Mouse (Mus musculus) lung, postnatal 25 days (tissue): ENCODE measurements around the gene Pnpla1.

Experiments
- DNase-seq: peaks from one replicate; pipeline ENCODE4 v3.0.0; 2022; ENCODE audit warnings: low spot score

Gene Pnpla1

DNA sequence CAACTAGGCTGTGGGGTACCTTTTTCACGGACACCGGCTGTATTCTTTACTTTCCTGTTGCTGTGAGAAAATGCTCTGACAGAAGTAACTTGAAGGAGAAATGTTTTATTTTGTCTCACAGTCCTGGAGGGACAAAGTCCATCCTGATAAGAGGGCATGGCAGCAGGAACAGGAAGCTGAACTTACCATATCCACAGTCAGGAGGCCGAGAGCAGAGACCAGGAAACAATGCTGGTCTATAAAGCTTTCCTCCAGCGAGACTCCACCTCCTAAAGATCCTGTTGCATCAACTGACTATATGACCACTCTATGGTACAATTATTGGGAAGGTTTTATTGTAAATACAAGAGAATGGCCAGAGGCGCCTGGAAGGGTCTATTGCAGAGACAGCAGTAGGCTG is 14.5 kb upstream of the Pnpla1 start:
- DNase-seq = no peak

DNA sequence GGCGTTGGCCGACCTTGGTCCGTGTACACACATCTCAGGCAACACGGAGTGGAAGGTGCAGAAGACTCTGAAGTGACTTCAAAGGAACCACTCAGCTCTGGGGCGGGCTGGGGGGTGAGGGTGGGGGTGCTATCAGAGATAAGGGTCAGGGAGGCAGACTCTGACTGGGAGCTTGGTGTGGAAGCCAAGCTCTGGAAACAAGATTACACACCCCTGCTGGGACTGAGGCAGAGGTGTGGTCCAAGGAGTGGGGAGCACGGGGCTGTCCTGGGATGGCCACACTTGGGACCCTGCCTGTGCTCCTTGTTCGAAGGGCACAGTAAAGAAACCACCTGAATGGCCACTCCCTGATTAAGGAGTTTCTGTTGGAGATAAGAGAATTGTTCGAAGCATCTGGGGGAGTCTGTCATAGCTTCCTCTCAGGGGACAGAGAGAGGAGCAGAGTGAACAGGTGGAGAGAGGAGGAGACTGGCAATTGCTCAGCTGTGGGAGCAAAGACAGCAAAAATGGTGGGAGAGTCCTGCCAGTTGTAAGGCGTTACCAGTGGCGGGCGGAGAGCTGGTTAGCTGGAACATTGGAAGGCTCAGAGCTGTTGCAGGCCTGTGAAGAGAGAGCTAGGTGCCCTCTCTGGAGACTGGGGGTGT is 11.1 kb upstream of the Pnpla1 start:
- DNase-seq = no peak

DNA sequence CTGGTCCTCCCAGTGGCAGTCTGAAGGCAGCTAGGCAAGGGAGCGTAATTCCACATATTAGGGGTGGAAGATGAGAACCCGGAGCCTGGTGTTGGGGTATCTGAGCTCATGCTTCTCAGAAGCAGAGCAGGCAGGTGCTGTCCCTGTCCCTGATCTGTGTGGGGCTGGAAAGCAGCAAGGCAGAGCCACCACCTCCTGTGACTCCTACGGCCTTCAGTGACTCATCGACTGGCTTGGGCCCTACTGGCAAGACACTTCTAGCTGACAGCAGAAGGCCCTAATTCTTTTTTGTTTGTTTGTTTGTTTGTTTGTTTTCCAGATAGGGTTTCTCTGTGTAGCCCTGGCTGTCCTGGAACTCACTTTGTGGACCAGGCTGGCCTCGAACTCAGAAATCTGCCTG is 7.7 kb upstream of the Pnpla1 start:
- no peak for DNase-seq

DNA sequence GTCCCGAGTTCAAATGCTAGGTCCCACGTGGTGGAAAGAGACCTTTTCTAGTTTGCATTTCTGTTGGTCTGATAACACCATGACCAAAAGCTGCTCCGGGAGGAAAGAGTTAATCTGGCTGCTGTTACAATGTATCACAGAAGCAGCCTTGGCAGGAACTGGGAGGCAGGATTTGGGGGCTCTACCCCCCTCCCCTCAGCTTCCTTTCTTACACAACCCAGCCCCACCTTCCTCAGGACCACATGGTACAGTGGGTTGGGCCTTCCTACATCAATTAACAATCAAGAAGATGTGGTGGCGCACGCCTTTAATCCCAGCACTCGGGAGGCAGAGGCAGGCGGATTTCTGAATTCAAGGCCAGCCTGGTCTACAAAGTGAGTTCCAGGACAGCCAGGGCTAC is 3.8 kb upstream of the Pnpla1 start:
- DNase-seq = no peak

DNA sequence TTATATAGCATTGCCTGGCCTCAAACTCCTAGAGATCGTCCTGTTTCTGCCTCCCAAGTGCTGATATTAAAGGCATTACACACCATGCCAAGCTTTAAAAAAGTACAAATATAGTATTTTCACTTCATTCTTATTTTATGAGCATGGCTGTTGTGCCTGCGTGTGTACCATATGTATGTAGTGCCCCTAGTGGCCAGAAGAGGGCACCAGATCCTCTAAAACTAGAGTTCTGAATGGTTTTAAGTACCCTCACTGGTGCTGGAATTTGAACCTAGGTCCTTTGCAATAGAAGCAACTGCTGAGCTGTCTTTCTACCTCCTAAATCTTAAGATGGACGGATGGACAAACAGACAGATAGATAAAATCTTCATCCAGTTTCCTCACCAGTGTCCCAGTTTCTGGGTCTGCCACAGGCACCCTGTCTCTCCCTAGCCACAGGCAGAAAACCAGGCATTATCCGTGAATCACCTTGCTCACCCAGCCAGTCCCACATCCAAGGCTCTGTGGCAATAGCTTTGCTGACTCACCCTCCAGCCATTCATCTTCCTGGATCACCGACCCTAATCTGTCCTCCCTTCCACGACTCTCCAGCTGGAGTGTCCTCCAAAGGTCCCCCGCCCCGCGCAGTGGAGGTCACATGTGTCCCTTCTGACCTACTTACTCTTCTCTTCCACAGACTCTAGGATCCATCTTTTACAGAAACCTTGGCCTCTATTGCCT is 2.9 kb upstream of the Pnpla1 start:
- peak; percentile 30 for DNase-seq

DNA sequence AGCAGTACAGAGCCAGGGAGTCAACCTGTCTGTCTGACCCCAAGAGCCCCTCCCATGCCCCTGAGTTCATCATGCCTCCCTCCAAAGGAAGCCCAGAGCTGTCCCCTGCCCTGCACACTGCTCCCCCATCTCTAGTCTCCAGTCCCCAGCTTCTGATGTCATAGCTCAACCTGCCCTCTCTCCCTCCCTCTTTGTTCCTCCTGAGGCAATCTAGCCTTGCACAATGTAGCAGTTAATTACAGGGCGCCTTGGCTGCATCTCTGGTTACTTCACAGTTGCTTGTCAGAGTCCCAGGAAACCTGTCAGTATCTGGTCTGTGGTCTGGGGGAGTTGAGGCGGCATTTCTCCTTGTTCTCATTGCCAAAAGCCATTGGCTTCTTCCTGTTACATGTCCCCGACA is 2.2 kb upstream of the Pnpla1 start:
- peak; percentile 25 for DNase-seq

DNA sequence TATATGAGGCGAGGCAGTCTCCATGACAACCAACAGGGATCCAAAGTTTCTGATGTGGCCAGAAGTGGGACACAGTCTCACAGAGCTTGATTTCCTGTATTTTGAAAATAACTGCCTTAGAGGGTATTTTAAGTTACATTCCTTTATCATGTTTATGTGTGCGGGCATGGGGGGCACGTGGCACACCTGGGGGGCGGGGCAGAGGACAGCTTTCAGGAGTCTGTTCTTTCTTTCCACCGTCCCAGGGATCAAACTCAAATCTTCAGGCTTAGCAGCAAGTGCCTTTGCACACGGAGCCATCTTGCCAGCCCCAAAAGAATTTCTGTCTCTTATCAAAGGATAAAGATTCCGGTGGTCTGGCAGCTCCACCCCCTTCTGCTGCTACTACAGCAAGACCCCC is 5.7 kb downstream of the Pnpla1 start:
- no peak for DNase-seq

DNA sequence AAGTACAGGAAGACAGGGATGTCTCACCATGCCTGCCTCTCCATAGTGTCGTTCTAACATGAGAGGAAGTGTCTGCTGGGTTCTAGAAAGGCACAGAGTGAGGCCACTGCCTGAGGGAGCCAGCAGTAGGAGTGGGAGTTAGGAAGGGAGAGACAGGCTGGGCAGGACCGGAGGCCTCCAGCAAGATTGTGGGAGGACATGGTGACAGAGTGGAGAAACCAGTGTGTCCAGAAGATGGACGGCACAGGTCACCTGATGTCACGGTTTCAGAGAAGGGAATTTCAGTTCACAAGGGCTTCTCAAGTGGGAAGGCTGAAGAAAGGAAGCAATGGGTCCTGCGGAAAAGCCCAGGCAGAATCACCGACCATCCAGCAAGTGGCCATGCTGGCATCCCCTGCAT is 6.3 kb downstream of the Pnpla1 start:
- DNase-seq = no peak

DNA sequence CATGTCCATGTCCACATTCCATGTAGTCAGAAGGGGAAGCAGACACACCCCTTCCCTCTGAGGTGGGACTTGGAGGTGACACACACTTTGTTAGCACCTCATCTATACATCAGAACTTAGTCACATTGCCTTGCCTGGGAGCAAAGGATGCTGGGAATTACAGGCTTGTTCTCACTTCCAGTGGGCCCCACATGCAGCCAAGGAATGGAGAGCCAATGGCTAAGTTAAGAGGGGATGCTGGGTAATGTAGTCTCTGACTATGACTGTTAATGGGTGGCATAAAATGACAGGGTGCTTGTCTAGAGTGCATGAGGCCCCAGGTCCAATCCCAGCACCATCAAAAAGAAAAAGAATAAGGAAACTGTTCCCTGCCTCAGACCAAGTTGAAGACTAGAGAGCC is 8.7 kb downstream of the Pnpla1 start:
- no peak for DNase-seq

DNA sequence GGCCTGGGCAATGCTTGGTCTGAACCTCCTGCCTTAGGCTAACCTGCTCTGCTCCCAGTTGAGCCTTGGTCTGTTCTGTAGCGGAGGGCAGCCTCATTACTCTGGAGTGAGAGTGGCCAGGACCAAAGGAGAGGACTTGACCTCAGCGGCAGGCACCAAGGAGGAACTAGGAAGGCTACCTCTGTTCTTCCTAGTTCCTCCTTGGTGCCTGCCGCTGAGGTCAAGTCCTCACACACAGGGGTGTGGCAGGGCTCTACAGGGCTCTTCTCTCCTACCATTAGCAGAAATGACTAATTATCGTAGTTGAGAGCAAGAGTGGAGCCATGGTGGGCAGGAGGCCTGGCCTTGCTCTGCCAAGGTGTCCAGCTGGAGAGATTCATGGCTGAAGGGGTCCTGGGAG is 9.2 kb downstream of the Pnpla1 start:
- DNase-seq = no peak

DNA sequence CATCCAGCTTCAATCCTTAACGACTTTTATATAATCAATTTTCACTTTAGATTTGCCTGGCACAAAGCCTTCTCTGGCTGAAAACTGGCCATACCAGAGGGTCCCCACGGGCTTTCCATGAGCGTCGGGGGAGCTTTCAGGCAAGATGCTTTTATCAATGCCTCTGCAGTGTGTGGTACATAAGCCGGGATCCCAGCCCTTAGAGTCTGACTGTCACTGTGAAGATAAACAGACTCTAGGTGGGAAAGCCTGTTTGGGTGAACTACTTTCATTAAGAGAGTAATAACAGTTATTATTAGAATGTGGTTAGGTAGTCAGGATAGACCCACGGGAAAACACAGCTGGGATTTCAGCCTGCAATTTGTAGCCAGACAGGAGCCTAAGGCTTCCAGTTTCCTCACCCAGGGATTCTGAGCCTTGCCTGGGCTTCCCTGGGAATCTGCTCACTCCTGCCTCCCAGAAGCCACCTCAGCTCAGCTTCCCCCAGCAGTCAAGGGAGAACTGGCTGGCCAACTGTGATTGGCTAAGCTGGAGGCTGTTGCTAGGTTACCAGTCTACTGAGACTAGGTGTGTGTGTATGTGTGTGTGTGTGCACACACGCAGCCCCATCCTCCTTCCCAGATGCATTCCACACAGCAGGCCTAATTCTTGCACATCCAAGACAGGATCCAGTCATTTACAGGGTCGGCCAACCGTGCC is 11.3 kb downstream of the Pnpla1 start:
- DNase-seq = no peak

DNA sequence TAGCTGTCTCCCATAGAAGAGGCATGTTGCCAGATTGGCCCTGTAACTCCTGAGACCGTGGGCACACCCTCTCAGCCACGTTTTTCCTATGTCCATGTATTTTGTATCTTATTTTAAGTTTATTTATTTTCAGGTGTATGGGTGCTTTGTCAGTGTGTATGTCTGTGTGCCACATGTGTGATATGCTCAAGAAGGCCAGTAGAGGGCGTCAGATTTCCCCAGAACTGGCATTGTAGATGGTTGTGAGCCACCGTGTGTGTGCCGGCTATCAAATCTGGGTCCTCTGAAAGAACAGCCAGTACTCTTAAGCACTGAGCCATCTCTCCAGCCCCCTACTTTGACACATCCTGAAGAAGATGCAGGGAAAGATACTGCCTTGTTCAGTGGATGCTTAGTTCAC is 12.2 kb downstream of the Pnpla1 start:
- DNase-seq = no peak

DNA sequence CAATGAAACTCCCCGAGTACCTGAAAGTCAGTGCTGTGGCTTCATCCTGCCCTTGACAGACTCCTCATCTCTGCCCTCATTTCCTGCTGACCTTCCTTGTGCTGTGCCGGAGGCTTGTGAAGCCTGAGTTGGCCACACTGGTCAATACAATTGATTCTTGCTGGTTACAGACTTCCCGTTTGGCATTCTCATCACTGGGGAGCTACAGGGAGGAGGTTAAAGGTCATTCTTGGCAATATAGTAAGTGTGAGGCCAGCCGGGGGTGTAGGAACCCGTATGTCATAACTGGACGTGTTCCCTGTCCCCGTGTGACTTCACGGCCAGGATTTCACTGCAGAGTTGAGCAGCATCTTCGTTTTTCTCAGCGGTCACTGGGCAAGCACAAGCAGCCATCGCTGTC is 13.6 kb downstream of the Pnpla1 start:
- DNase-seq = no peak

DNA sequence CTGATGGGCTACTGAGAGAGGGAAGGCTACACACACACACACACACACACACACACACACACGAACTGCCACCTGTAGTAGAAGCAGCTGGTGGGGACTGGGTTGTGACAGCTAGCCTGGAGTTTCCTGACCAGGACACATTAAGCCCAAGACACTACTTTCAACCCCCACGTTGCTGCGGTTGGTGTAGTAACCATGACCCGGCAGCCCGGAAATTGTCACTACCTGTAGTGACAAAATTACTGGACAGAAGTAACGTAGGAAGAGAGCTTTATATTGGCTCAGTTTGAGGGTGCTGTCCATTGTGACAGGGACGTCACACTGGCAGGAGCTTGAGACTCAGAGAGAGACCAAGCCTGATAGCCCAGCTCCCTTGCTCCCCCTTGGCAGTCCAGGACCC is 14.1 kb downstream of the Pnpla1 start:
- no peak for DNase-seq

DNA sequence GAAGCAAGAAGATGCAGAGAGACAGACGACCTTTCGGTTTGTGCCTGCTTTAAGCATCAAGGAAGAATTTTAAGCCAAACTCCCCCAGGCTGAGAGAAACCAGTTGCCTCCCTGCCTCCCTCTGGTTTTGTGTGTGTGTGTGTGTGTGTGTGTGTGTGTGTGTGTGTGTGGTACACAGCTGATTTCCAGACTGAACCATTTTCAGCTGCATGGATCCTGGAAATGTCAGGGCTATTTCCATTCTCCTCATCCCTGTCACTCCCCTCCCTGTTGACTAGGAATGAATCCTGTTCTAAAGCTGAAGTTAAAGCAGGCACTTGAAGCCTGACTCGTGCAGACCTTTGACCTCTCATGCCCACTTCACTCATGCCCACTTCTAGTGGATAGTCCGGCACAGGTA is 16.0 kb downstream of the Pnpla1 start:
- DNase-seq = no peak

DNA sequence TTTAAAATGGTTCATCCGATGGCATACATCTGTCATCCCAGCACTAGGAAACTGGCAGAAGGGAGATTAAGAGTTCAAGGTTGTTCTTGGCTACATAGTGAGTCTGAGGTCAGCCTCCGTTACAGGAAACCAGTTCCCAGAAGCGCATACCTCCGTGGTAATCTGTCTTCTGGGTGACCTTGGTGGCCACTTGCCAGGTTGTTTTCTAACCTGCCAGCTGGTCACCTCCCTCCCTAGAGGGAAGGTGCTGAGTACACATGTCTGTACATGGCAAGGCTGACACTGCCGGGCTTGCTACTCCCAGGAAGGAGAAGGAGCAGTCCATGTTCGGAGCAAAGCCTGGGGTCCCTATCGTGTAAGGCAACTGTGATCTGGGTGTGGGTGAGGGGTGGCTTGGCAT is 16.6 kb downstream of the Pnpla1 start:
- peak; percentile 29 for DNase-seq

DNA sequence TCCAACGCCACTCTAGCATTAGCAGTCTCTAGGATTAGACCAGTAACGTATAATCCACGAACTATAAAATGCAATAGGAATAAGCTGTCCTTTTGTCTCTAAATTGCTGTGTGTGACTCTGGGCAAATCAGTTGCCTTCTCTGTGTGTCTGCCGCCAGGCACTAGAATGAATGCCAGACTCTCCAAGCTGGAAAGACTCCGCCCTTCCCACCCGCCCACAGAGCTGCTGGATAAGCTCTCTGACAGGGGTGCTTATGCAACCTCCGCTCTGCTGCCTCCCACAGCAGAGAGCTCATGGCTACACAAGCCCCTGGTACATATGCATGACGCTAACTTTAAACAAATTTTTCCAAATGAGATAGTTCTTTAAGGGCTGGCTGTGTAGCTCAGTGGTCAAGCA is 17.1 kb downstream of the Pnpla1 start:
- DNase-seq = peak; percentile 72

DNA sequence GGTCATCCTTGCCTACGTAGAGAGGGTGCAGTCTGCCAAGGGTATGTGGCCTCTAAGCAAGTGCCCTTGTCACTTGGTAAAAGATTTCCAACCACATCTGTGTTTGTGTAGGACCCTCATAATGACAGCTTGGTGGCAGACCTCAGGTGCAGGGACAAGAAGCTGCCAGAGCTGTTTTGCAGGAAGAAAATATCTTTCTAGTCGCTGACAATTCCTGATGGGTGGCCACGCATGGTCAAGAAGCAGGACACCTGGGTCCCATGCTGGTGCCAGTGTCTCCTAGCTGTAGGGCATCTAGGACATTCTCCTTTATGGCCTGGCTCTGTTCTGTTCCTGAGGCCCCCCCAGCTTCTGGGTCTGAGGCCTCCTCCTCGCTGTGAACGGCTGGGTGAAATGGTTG is 18.1 kb downstream of the Pnpla1 start:
- no peak for DNase-seq

DNA sequence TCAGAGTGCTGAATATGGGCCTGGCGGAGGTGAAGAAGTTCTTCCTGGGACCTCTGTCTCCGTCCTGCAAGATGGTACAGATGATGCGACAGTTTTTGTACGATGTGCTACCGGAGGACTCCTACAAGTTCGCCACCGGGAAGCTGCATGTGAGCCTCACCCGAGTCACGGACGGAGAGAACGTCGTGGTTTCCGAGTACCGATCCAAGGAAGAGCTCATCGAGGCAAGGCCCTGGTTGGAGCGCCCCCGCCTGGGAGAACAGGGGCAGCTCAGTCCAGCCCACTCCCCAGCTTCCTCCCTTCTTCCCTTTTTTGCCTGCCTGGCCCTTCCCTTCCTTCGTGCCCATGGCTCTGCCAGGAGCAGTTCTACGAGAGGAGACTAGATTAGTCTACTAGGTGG is 18.6 kb downstream of the Pnpla1 start:
- DNase-seq = no peak

DNA sequence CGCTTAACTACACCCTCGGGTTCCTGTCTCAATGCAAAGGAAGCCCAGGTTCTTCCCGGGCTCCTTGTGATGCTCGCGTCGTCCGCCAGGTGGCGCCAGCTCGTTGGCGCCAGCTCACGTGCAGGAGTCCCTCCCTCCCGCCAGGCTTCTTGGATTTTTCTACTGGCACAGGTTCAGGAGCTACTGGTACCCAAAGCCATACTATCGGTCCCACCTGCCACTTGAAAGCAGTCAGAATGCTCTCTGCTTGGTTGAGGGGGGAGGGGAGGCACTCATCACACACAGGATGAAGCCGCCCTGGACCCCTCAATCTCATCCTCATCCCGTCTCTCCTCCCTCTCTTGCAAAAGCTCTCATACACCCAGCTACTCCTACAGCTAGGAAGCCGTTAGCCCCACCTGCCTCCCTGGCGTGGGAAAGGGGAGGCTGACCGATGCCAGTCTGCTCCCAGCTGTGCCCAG is 21.8 kb downstream of the Pnpla1 start:
- DNase-seq = peak; percentile 61

DNA sequence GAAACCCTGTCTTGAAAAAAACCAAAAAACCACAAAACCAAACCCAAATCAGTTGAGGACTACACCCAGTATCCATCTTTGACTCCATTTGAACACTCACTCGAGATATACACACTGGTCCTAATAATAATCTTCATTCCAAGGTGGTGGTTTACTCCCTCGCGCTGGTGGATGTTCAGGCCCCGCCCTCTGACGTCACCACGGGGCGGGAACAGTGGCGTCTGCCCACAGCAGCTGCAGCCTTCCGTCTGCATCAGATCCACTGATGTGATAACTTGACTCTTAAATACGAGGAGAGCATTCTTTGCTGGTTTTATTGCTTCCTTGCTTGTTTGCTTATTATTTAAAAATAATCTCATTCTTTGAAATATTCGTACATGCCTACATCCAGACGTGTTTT is 24.1 kb downstream of the Pnpla1 start:
- peak; percentile 54 for DNase-seq

DNA sequence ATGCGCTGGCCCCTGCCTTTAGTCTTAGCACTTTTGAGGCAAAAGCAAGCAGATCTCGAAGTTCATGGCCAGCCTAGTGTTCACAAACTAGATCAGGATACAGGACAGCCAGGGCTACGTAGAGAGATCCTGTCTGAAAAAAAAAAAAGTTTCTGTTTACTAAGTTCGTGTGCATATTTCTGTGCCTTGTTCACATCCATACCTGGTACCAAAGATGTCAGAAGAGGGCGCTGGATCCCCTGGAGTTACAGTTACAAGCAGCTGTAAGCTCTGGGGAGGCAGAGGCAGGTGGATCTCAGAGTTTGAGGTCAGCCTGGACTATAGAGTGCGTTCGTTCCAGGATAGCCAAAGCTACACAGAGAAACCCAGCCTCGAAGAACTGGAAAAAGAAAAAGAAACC is 24.6 kb downstream of the Pnpla1 start:
- DNase-seq = no peak

DNA sequence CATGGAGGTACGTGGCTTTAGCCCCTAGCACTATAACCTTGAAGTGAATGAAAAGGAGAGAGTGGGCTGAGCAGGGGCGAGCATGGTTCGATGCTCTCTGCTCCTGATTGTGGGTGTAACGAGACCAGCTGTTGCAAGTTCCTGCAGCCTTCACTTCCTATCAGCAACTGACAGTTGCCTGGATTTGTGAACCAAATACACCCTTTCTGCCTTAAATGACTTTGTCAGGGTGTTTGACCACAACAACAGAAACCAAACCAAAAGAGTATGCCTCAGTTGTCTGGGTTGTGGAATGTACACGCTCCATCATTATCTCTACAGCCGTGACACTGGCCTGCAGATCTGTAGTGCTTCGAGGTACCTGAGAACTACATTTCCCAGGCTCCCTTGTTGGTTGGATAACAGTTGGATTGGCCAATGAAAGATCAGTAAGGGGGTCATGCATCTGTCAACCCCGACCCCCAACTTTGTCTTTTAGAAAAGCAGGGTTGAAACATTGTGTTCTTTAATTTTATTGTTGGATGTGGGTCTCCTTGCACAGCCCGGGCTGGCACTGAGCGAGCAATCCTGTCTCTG is 25.8 kb downstream of the Pnpla1 start:
- DNase-seq = no peak
